In the genomic region with DNA sequence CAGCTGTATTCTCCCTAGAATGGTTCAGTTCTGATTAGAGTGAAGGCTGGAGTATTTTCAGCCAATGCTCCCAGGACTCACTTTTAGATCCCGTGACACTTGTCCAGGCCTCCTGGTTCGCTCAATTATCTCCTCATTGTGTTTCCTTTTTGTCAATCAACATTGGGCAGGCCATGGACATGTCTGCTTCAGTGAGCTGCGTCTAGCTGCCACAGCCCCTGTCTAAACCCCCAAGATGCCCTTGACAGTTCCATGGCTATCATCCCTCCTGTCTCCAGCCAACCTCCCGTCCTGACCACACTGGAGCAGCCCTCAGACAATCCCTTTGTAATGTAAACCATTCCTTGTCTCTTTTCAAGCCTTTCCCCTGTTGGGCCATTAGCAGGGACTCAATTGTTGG, we compare ENCODE assay signal across 19 mouse cellular contexts.
A peak's percentile ranks its signal among the peaks of the same experiment; 100 is the strongest.
DNase-seq lines count a peak whose midpoint lies in the region; ATAC-seq and TF ChIP-seq lines count a peak whose summit lies in the region.
"Had no signal": no experiment of that assay in that cellular context is flagged by ENCODE, and none has a peak within 500 bp of the region (broad histone marks: within the 10 kb centered on the region; RNA-seq: fewer than 3 reads in every experiment).

No protein-coding gene starts in this region.

- DNase-seq in hindbrain, embryonic 10.5 days (ENCODE audit: low spot score) = peak; percentile 68
- no peak for DNase-seq in hindbrain, postnatal 0 days (ENCODE audit: low spot score)
- peak; percentile 35 for DNase-seq in ES-E14 (ENCODE audit: low read depth, low spot score)
- peak; percentile 52 for DNase-seq in embryo, embryonic 10.5 days (ENCODE audit: low spot score)
- DNase-seq in kidney, postnatal 25 days = no peak
- DNase-seq in ovary, postnatal 14 days (ENCODE audit: low spot score) = no peak
- DNase-seq: adrenal gland, postnatal 14 days; cerebellum, adult 2 months; forebrain, postnatal 0 days; heart, postnatal 4 days; lung, embryonic 14.5 days; spleen, adult 18-20 months; thymus, adult 2 months had no signal

- WGBS in hindbrain, embryonic 10.5 days = 26% methylated on average over 4 of the region's 4 CpGs
- 32% methylated on average over 4 of the region's 4 CpGs for WGBS in hindbrain, postnatal 0 days
- WGBS in midbrain, embryonic 15.5 days = 24% methylated on average over 4 of the region's 4 CpGs

- no peak overlapping the region for H3K9ac ChIP-seq in hindbrain, postnatal 0 days (replicated peaks; ENCODE audit: low read length)
- no peak overlapping the region for H3K9ac ChIP-seq in ES-E14 (ENCODE audit: insufficient read depth, low read depth, low read length, poor library complexity, severe bottlenecking)
- no peak overlapping the region for H3K9ac ChIP-seq in midbrain, embryonic 15.5 days
- H3K9ac ChIP-seq: forebrain, postnatal 0 days; heart, embryonic 13.5 days; kidney, embryonic 15.5 days; lung, embryonic 14.5 days; stomach, embryonic 15.5 days had no signal

- peaks cover 68% of the 10 kb centered on the region for H3K4me1 ChIP-seq in hindbrain, embryonic 10.5 days (replicated peaks)
- no peaks in the 10 kb centered on the region for H3K4me1 ChIP-seq in hindbrain, postnatal 0 days (ENCODE audit: insufficient read depth, low read length)
- H3K4me1 ChIP-seq in ES-E14 (ENCODE audit: control insufficient read depth in 2 of 2, insufficient read depth in 2 of 2, low read length in 2 of 2, poor library complexity in 1 of 2) = peaks cover 2 to 4% of the 10 kb centered on the region in 2 experiments; a peak in 2 of 4 replicates
- H3K4me1 ChIP-seq in midbrain, embryonic 15.5 days = peaks cover 14% of the 10 kb centered on the region
- H3K4me1 ChIP-seq: stomach, embryonic 15.5 days had no signal

- no peak for ATAC-seq in hindbrain, postnatal 0 days
- peak; percentile 74; the same call in 1 of the 2 replicates for ATAC-seq in midbrain, embryonic 15.5 days (replicated peaks)
- ATAC-seq: forebrain, postnatal 0 days; intestine, embryonic 16.5 days had no signal

- no peak overlapping the region for H3K4me3 ChIP-seq in hindbrain, embryonic 10.5 days
- no peak overlapping the region for H3K4me3 ChIP-seq in hindbrain, postnatal 0 days (ENCODE audit: low read length)
- H3K4me3 ChIP-seq in ES-E14 (ENCODE audit: insufficient read depth in 1 of 2, low read depth in 1 of 2, low read length in 2 of 2, poor library complexity in 1 of 2, severe bottlenecking in 1 of 2) = no peak overlapping the region
- H3K4me3 ChIP-seq in midbrain, embryonic 15.5 days = no peak overlapping the region
- H3K4me3 ChIP-seq: heart, embryonic 13.5 days; kidney, embryonic 15.5 days; myocyte; stomach, embryonic 15.5 days had no signal

- in situ Hi-C loops in ES-E14 (cut with MboI; ENCODE audit: low sequenced_read_pairs in 2 of 2, unreplicated experiment in 2 of 2) = no loop called here

- no peaks in the 10 kb centered on the region for H3K9me3 ChIP-seq in hindbrain, embryonic 10.5 days
- no peaks in the 10 kb centered on the region for H3K9me3 ChIP-seq in hindbrain, postnatal 0 days (ENCODE audit: low read length)
- no peaks in the 10 kb centered on the region for H3K9me3 ChIP-seq in ES-E14 (ENCODE audit: control insufficient read depth, insufficient read depth, low read depth, low read length)
- no peaks in the 10 kb centered on the region for H3K9me3 ChIP-seq in midbrain, embryonic 15.5 days
- H3K9me3 ChIP-seq: heart, embryonic 13.5 days; kidney, embryonic 15.5 days; stomach, embryonic 15.5 days had no signal

- peak overlapping the region; percentile 84 for H3K27ac ChIP-seq in hindbrain, embryonic 10.5 days
- no peak overlapping the region for H3K27ac ChIP-seq in hindbrain, postnatal 0 days
- H3K27ac ChIP-seq in ES-E14 (ENCODE audit: insufficient read depth, low read depth, low read length, poor library complexity, severe bottlenecking) = no peak overlapping the region
- H3K27ac ChIP-seq in midbrain, embryonic 15.5 days = no peak overlapping the region
- H3K27ac ChIP-seq: heart, embryonic 13.5 days; kidney, embryonic 15.5 days; stomach, embryonic 15.5 days had no signal

- no peak overlapping the region for H3K4me2 ChIP-seq in hindbrain, postnatal 0 days (ENCODE audit: low read depth, low read length)
- H3K4me2 ChIP-seq in midbrain, embryonic 15.5 days = no peak overlapping the region
- H3K4me2 ChIP-seq: heart, embryonic 13.5 days; kidney, embryonic 15.5 days; lung, embryonic 14.5 days; stomach, embryonic 15.5 days had no signal

- TF ChIP-seq CTCF in hindbrain, postnatal 0 days (IDR thresholded peaks at IDR 0.05; ENCODE audit: low read depth) = no peak

- no peaks in the 10 kb centered on the region for H3K27me3 ChIP-seq in hindbrain, embryonic 10.5 days (ENCODE audit: insufficient read depth, poor library complexity, severe bottlenecking)
- no peaks in the 10 kb centered on the region for H3K27me3 ChIP-seq in hindbrain, postnatal 0 days (ENCODE audit: insufficient read depth, low read length)
- H3K27me3 ChIP-seq in midbrain, embryonic 15.5 days (replicated peaks) = no peaks in the 10 kb centered on the region
- H3K27me3 ChIP-seq: heart, embryonic 13.5 days; kidney, embryonic 15.5 days; stomach, embryonic 15.5 days had no signal

- no peaks in the 10 kb centered on the region for H3K36me3 ChIP-seq in hindbrain, embryonic 10.5 days
- H3K36me3 ChIP-seq in hindbrain, postnatal 0 days (ENCODE audit: insufficient read depth, low read length) = no peaks in the 10 kb centered on the region
- no peaks in the 10 kb centered on the region for H3K36me3 ChIP-seq in ES-E14 (ENCODE audit: control insufficient read depth, insufficient read depth, low read length, poor library complexity, severe bottlenecking)
- no peaks in the 10 kb centered on the region for H3K36me3 ChIP-seq in midbrain, embryonic 15.5 days (replicated peaks)
- H3K36me3 ChIP-seq: kidney, embryonic 15.5 days; stomach, embryonic 15.5 days had no signal

TF ChIP-seq in ES-E14, 5 proteins besides CTCF, POLR2A, EP300 and RAD21:
- no peak for TF ChIP-seq ZC3H11A (IDR thresholded peaks at IDR 0.05; ENCODE audit: borderline replicate concordance, low read depth, low read length)
- no peak for TF ChIP-seq HCFC1 (IDR thresholded peaks at IDR 0.05; ENCODE audit: borderline replicate concordance, insufficient read depth, low read length)
- TF ChIP-seq ZNF384 (IDR thresholded peaks at IDR 0.05; ENCODE audit: low read depth, low read length) = no peak
- TF ChIP-seq CHD2 (IDR thresholded peaks at IDR 0.05; ENCODE audit: low read depth, low read length) = no peak
- TF ChIP-seq MAFK (IDR thresholded peaks at IDR 0.05; ENCODE audit: insufficient read depth, low read depth, low read length) = no peak

Comparison
In these comparisons a context has a peak if more than half of its experiments do, and no peak if none do; other contexts are left out.
1. DNase-seq: peak in hindbrain, embryonic 10.5 days (single experiment), ES-E14 (single experiment) and embryo, embryonic 10.5 days (single experiment); none in hindbrain, postnatal 0 days (single experiment), kidney, postnatal 25 days (0 of 2) and ovary, postnatal 14 days (single experiment).